Mouse (Mus musculus): ENCODE data around the gene Golga1.

Gene Golga1

DNA sequence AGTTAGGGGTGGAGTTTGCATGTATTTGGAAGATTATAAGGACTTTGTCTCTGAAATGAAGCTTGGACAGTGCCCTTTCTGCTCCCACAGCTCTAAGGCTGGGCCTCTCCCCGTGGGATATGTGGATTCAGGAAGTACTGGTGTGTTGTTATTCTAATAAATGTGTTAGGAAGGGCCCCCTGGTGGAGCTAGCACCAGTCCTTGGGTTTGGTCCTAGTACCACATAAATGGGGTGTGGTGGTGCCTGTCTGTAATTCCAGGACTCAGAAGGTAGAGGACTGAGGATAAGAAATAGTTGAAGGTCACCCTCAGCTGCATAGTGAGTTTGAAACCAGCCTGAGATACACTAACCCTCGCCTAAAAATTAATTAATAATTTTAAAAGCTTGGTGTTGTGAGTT is 92.1 kb downstream of the Golga1 start:
- DNase-seq, result no peak

DNA sequence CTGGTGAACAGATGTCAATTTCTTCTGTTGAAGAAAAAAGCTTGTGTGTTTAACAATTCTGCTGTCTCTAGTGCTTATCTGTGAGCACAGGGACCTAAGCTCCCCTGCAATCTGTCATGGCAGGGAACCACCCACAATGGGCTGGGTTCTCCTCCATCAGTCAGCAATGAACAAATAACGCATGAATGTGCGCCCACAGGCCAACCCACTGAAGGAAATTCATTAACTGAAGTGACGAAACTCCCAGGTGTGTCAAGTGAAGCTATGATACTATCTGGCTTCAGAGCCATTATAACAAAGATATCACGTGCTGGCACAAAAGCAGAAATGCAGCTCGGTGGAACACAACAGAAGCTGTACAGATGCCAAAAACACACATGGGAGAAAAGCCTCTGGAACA is 95.3 kb downstream of the Golga1 start:
- no peak for DNase-seq

DNA sequence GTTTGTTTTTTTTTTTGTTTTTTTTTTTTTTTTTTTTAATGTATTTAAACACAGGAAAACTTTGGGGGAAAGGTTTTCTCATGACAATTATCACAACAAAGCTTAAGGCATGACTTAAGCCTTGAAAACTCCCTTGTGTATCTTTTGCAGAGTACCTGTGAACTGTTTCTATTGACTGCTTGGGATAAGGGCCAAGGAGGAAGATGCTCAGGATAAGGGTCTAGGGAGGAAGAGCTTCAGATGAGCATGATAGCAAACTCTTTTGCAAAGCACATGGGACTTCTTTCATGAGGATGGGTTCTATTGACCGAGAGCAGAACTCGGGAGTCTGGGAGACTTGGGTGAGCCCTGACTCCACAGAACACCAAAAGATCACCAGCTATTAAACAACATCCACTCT is 95.7 kb downstream of the Golga1 start:
- no peak for DNase-seq

Data from right cerebral cortex, adult 18-20 months (tissue).